Mouse (Mus musculus): ENCODE measurements around the gene Vhl. TPM values are rescaled to one million over a fixed set of nuclear protein-coding genes. Genes with fewer than 3 reads are reported as not detected.

The Vhl gene
- polyA plus RNA-seq, 1 experiment: 50.1 TPM

DNA sequence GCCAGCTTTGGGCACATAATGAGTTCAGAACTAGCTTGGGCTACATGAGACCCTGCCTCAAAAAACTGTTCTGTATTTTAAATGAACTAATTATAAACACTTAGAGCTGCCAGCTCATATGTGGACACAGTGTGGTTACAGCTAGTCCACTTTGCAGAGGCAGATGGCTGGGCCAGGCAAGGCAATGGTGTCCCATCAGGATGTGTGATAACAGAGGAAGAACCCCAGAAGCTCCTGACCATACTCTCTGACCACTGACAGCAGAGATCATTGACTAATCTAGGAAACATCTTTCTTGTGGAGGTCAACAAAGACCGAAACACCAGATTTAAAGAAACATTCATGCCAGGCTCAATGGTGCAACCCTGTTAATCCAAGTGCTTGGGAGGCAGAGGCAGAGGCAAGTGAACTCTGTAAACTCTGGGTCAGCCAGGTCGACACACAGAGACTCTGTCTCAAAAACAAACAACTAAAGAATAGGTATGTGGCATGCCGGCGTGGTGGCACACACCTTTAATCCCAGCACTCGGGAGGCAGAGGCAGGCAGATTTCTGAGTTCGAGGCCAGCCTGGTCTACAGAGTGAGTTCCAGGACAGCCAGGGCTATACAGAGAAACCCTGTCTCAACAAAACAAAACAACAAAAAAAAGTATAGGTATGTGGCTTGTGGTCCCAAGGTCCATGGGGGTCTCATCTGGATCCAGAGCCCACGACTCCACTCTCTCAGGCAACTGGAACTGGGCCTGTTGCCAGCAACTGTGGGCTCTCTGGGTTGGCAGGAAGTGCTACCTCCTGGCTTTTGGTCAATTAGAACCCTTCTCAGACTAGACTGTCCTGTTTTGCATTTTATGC lies 25.8 kb downstream of the Vhl start:
- DNase-seq: no peak
- WGBS: 80% methylated on average over 7 of the region's 7 CpGs
- Histone ChIP-seq H3K27me3 (ENCODE audit: control insufficient read depth, insufficient read depth, low read length) (no peaks in the 10 kb centered on the region), H3K4me3 (replicated peaks; ENCODE audit: insufficient read depth, low read depth, low read length) (no peak overlapping the region), H3K4me1 (ENCODE audit: control insufficient read depth, insufficient read depth, low read length) (no peaks in the 10 kb centered on the region), H3K27ac (ENCODE audit: insufficient read depth, low read length) (no peak overlapping the region)
- TF ChIP-seq POLR2A (IDR thresholded peaks at IDR 0.05; ENCODE audit: borderline replicate concordance, insufficient read depth, low read length) (no peak), CTCF (IDR thresholded peaks at IDR 0.05; ENCODE audit: borderline replicate concordance, insufficient read depth, low read depth, low read length) (no peak)

DNA sequence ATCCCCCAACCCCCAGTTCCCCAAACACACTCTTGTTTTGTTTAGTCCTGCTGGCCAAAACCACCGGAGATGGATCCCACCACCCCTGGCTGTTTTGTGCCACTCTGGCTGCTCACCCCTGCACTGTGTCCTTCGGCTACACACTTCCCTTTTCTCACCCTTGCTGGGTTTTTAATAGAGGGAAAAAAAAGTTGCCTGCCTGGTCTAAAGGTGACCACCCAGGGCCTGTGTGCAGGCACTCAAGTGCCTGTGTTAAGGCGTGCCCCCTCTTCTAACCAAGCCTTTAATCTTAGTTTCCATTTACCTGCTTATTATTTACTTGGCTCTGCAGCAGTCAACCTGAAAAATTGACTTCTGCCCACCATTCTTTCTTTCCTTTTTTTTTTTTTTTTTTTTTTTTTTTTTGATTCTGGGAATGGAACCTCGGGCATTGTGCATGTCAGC lies 26.5 kb downstream of the Vhl start:
- DNase-seq: no peak
- no peak for TF ChIP-seq POLR2A (IDR thresholded peaks at IDR 0.05; ENCODE audit: borderline replicate concordance, insufficient read depth, low read length)
- TF ChIP-seq CTCF (IDR thresholded peaks at IDR 0.05; ENCODE audit: borderline replicate concordance, insufficient read depth, low read depth, low read length): no peak
- Histone ChIP-seq H3K4me3 (replicated peaks; ENCODE audit: insufficient read depth, low read depth, low read length) (no peak overlapping the region), H3K27ac (ENCODE audit: insufficient read depth, low read length) (no peak overlapping the region), H3K27me3 (ENCODE audit: control insufficient read depth, insufficient read depth, low read length) (no peaks in the 10 kb centered on the region), H3K4me1 (ENCODE audit: control insufficient read depth, insufficient read depth, low read length) (no peaks in the 10 kb centered on the region)
- 67% methylated on average over 4 of the region's 4 CpGs for WGBS

GRCm38 (mm10) chr6:113651626-113652025 lies 27.9 kb downstream of the Vhl start:
- H3K27me3 ChIP-seq (ENCODE audit: control insufficient read depth, insufficient read depth, low read length): no peaks in the 10 kb centered on the region
- 72% methylated on average over 3 of the region's 3 CpGs for WGBS
- TF ChIP-seq CTCF (IDR thresholded peaks at IDR 0.05; ENCODE audit: borderline replicate concordance, insufficient read depth, low read depth, low read length) (no peak), POLR2A (IDR thresholded peaks at IDR 0.05; ENCODE audit: borderline replicate concordance, insufficient read depth, low read length) (no peak)
- no peak overlapping the region for H3K27ac ChIP-seq (ENCODE audit: insufficient read depth, low read length)
- H3K4me1 ChIP-seq (ENCODE audit: control insufficient read depth, insufficient read depth, low read length): no peaks in the 10 kb centered on the region
- no peak for DNase-seq
- H3K4me3 ChIP-seq (replicated peaks; ENCODE audit: insufficient read depth, low read depth, low read length): no peak overlapping the region

- DNase-seq: no peak
- no peak overlapping the region for H3K27ac ChIP-seq (ENCODE audit: insufficient read depth, low read length)
- no peak overlapping the region for H3K4me3 ChIP-seq (replicated peaks; ENCODE audit: insufficient read depth, low read depth, low read length)
- no peaks in the 10 kb centered on the region for H3K27me3 ChIP-seq (ENCODE audit: control insufficient read depth, insufficient read depth, low read length)
- H3K4me1 ChIP-seq (ENCODE audit: control insufficient read depth, insufficient read depth, low read length): no peaks in the 10 kb centered on the region
- 91% methylated on average over 7 of the region's 7 CpGs for WGBS
- TF ChIP-seq POLR2A (IDR thresholded peaks at IDR 0.05; ENCODE audit: borderline replicate concordance, insufficient read depth, low read length) (no peak), CTCF (IDR thresholded peaks at IDR 0.05; ENCODE audit: borderline replicate concordance, insufficient read depth, low read depth, low read length) (no peak)
Observed at GRCm38 (mm10) chr6:113653551-113653950, 29.8 kb downstream of the Vhl start.

- DNase-seq: no peak
- TF ChIP-seq CTCF (IDR thresholded peaks at IDR 0.05; ENCODE audit: borderline replicate concordance, insufficient read depth, low read depth, low read length): no peak
- no peak for TF ChIP-seq POLR2A (IDR thresholded peaks at IDR 0.05; ENCODE audit: borderline replicate concordance, insufficient read depth, low read length)
- 83% methylated on average over 8 of the region's 8 CpGs for WGBS
Observed at GRCm38 (mm10) chr6:113654102-113654501, 30.3 kb downstream of the Vhl start.

DNA sequence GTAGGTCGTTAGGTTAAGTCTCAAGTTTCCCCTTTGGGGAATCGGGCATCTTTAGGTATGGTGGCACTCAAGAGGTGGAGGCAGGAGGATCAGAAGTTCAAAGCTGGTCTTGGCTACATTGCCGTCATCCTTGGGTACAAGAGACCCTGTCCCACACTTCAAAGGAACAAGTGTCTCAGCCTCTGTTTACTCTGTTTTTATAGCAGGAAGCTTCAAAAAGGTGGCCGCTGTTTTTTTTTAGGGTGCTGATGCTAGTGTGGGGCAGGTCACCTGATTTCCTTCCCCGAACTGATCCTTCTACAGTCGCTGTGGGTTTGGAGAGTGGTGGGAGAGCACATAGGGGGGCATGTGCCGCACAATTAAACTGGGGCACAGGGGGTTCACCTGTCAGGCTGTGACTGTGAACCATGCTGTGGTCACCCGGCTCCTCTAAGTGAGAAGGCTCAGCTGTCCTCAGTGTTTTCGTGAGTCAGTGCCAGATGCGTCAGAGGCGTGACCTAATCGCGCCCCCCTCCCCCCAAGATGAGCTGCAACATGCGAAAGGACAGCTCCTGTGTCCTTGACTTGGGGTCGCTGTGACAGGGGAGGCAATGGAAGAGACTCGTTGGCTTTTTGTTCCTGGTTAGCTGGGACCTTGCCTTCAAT lies 31.1 kb downstream of the Vhl start:
- TF ChIP-seq CTCF (IDR thresholded peaks at IDR 0.05; ENCODE audit: borderline replicate concordance, insufficient read depth, low read depth, low read length) (no peak), POLR2A (IDR thresholded peaks at IDR 0.05; ENCODE audit: borderline replicate concordance, insufficient read depth, low read length) (no peak)

More at GRCm38 (mm10) chr6:113654102-113654501, 30.3 kb downstream of the Vhl start:
- Histone ChIP-seq H3K4me1 (ENCODE audit: control insufficient read depth, insufficient read depth, low read length) (no peaks in the 10 kb centered on the region), H3K27me3 (ENCODE audit: control insufficient read depth, insufficient read depth, low read length) (no peaks in the 10 kb centered on the region), H3K27ac (ENCODE audit: insufficient read depth, low read length) (no peak overlapping the region), H3K4me3 (replicated peaks; ENCODE audit: insufficient read depth, low read depth, low read length) (no peak overlapping the region)

GRCm38 (mm10) chr6:113655475-113655874 lies 31.7 kb downstream of the Vhl start:
- WGBS: 88% methylated on average over 3 of the region's 3 CpGs

More for the DNA sequence above, 31.1 kb downstream of the Vhl start:
- Histone ChIP-seq H3K4me1 (ENCODE audit: control insufficient read depth, insufficient read depth, low read length) (no peaks in the 10 kb centered on the region), H3K4me3 (replicated peaks; ENCODE audit: insufficient read depth, low read depth, low read length) (no peak overlapping the region), H3K27me3 (ENCODE audit: control insufficient read depth, insufficient read depth, low read length) (no peaks in the 10 kb centered on the region), H3K27ac (ENCODE audit: insufficient read depth, low read length) (no peak overlapping the region)
- 80% methylated on average over 16 of the region's 16 CpGs for WGBS
- DNase-seq: no peak

More at GRCm38 (mm10) chr6:113655475-113655874, 31.7 kb downstream of the Vhl start:
- no peak for TF ChIP-seq CTCF (IDR thresholded peaks at IDR 0.05; ENCODE audit: borderline replicate concordance, insufficient read depth, low read depth, low read length)
- no peak for TF ChIP-seq POLR2A (IDR thresholded peaks at IDR 0.05; ENCODE audit: borderline replicate concordance, insufficient read depth, low read length)
- DNase-seq: no peak
- Histone ChIP-seq H3K27ac (ENCODE audit: insufficient read depth, low read length) (no peak overlapping the region), H3K4me3 (replicated peaks; ENCODE audit: insufficient read depth, low read depth, low read length) (no peak overlapping the region), H3K27me3 (ENCODE audit: control insufficient read depth, insufficient read depth, low read length) (no peaks in the 10 kb centered on the region), H3K4me1 (ENCODE audit: control insufficient read depth, insufficient read depth, low read length) (no peaks in the 10 kb centered on the region)

Data from cerebellum, adult 2 months (tissue).